Mouse (Mus musculus) layer of hippocampus, adult 6 months (tissue): ENCODE measurements around the gene Rras2. TPM values are rescaled to one million over a fixed set of nuclear protein-coding genes. Genes with fewer than 3 reads are reported as not detected.

ENCODE experiments used
- long read RNA-seq, 2 experiments: library from polyadenylated mRNA; unstranded; transcript quantifications; one replicate each; pipeline ENCODE4 v2.0.0; 2019 to 2020
- polyA plus RNA-seq: library from polyadenylated mRNA; unstranded; fragments of <200 nt; fragmentation: Nextera tagmentation; gene quantifications from 2 replicates; pipeline ENCODE4 v1.2.3, GENCODE M21; 2021

The Rras2 gene
- 2.6 and 3.0 TPM in 2 replicates for polyA plus RNA-seq
- long read RNA-seq, experiment 1, transcript Rras2-201 (6 exons, 2,275 nt), result major isoform, 7 of 14 reads
- long read RNA-seq, experiment 1, partial matches to known transcripts, result 4 of 14 reads
- long read RNA-seq, experiment 1, other reads (novel, unspliced or antisense), result 3 of 14 reads
- long read RNA-seq, experiment 2, transcript Rras2-201 (6 exons, 2,275 nt), result major isoform, 26 of 39 reads
- long read RNA-seq, experiment 2, partial matches to known transcripts, result 3 of 39 reads
- long read RNA-seq, experiment 2, other reads (novel, unspliced or antisense), result 10 of 39 reads

DNA sequence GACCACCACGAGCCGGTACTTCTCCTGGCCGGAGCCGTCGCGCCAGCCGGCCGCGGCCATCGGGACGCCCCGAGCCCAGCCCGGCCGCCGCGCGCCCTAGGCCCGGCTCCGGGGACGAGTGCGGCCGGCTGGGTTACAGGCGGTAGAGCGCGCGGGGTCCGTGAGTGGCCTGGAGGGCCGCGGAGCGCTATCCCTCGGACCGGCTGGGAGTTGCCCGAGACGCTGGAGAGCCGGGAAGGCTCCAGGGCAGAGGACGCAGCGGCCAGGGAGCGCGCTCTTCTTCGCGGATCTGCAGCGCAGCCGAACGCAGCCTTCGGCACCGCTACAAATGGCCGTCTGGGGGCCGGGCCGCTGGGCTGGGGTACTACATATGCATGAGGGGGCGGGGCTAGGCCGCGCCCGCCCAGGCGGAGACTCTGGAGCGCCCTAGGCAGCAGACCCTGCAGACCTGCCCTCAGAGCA lies at the start of gene Rras2:
Gene Rras2 (minus strand): TSS at position 338 of the 462 bp plus-strand sequence.

Other genes starting within 250 kb of the Rras2 start
- 41.6 and 44.0 TPM in 2 replicates for gene Copb1, start 136.9 kb upstream of the Rras2 start, polyA plus RNA-seq
- gene Psma1, start 158.3 kb upstream of the Rras2 start, polyA plus RNA-seq, result 201 and 218 TPM in 2 replicates